Mouse (Mus musculus) olfactory bulb, adult 2 months (tissue): ENCODE data around the gene Arhgef2. TPM values are rescaled to one million over a fixed set of nuclear protein-coding genes. Genes with fewer than 3 reads are reported as not detected.
A peak's percentile ranks its signal among the peaks of the same experiment; 100 is the strongest.

ENCODE experiments used
- H3K27ac ChIP-seq: fragments of 200-500 bp; 2 replicates; pipeline ENCODE4 v1.5.1; 2012; ENCODE audit warnings: low read depth, low read length; ENCODE audit not compliant: insufficient read depth
- H3K4me1 ChIP-seq: fragments of 200-500 bp; 2 replicates; pipeline ENCODE4 v1.6.1; 2012; ENCODE audit warnings: low read length; ENCODE audit not compliant: control insufficient read depth, insufficient read depth
- H3K4me3 ChIP-seq: fragments of 200-500 bp; 2 replicates; pipeline ENCODE4 v1.5.1; 2012; ENCODE audit warnings: mild to moderate bottlenecking, low read depth, low read length, moderate library complexity; ENCODE audit not compliant: insufficient read depth
- CTCF ChIP-seq: fragments of 200-500 bp; IDR thresholded peaks from 2 replicates; pipeline ENCODE4 v1.5.1; 2012; ENCODE audit warnings: low read depth, mild to moderate bottlenecking, low read length, moderate library complexity; ENCODE audit not compliant: insufficient read depth
- POLR2A ChIP-seq: fragments of 200-500 bp; IDR thresholded peaks from 2 replicates; pipeline ENCODE4 v1.6.1; 2012; ENCODE audit warnings: mild to moderate bottlenecking, low read depth, low read length, moderate library complexity; ENCODE audit not compliant: insufficient read depth
- WGBS: fragments of 180-500 bp; shearing (Covaris S2); methylation state at CpG from one replicate; pipeline ENCODE4 v1.1.7; 2018; 5-methylcytosine and 5-hydroxymethylcytosine counted together
- polyA plus RNA-seq: library from polyadenylated mRNA; stranded (reverse); fragments of >200 nt; gene quantifications from 2 replicates; pipeline ENCODE4 v1.2.4, GENCODE M21; 2012; ENCODE audit warnings: low replicate concordance; ENCODE audit not compliant: missing spikeins, insufficient read depth, insufficient read length

The Arhgef2 gene
- polyA plus RNA-seq, 1 experiment: not detected

DNA sequence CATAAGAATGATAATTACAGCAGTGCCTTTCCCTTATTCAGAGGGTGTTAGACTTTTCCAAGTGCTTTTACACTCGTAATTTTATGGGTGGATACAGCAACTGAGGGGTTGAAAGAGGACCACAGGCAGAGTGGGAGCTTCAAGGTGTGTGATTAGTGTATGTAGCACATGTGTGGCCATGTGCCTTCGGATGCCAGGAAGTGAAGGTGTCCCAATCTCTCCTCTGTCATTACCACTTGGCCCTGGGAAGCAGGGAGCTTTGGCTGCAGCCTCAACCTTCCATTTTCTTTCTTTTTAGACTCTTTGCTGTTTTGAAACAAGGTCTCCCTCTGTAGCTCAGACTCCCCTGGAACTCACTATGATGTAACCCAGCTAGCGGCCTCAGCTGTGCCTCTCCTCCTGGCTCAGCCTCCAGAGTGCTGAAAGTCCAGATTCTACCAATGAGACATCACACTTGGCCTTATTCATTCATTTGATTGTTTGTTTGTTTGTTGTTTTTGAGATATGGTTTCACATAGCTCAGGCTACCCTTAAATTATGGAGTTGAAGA lies 11.3 kb downstream of the Arhgef2 start:
- no peak for TF ChIP-seq POLR2A
- TF ChIP-seq CTCF: no peak

DNA sequence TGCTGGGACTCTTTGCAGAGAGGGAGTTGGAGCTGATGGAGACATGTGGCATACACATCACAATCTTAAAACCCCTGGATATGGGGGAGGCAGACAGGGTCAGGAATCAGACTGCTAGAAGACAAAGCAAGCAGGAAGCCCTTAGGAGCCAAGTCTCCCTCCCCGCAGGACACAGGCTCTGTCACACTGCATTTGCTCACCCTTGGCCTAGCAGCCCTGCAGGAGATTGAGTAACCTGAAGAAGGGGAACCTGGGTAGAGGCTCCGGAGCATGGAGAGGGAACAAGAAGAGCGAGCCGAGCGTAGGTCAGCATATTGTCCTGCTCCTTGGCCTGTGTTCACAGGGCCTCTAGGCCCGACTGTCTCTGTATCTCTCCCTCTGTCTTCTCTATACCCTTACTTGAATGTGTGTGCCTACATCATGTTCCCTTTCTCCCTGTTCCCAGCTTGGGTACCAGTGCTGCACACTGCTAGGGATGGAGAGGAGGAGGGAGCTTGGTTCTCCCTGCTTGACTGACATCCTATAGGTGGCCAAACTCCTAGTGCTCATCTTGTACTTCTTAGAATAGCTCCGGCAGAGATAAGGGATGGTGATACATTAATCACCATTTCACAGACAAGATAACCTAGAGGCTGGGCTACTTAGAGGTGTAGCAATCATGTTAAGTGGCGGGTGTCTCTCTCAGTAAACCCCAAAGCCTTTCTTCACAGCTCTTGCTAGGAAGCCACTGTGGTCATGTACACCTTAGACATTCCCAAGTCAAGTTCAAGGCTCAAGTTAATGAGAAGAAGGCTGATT lies 12.5 kb downstream of the Arhgef2 start:
- Histone ChIP-seq H3K4me3 (no peak overlapping the region), H3K4me1 (peaks cover 34% of the 10 kb centered on the region), H3K27ac (no peak overlapping the region)
- TF ChIP-seq CTCF: no peak
- TF ChIP-seq POLR2A: no peak
- WGBS: 84% methylated on average over 8 of the region's 8 CpGs

More for the DNA sequence above, 11.3 kb downstream of the Arhgef2 start:
- H3K4me1 ChIP-seq: peaks cover 34% of the 10 kb centered on the region
- WGBS: 57% methylated on average over 3 of the region's 3 CpGs
- no peak overlapping the region for H3K4me3 ChIP-seq
- no peak overlapping the region for H3K27ac ChIP-seq

DNA sequence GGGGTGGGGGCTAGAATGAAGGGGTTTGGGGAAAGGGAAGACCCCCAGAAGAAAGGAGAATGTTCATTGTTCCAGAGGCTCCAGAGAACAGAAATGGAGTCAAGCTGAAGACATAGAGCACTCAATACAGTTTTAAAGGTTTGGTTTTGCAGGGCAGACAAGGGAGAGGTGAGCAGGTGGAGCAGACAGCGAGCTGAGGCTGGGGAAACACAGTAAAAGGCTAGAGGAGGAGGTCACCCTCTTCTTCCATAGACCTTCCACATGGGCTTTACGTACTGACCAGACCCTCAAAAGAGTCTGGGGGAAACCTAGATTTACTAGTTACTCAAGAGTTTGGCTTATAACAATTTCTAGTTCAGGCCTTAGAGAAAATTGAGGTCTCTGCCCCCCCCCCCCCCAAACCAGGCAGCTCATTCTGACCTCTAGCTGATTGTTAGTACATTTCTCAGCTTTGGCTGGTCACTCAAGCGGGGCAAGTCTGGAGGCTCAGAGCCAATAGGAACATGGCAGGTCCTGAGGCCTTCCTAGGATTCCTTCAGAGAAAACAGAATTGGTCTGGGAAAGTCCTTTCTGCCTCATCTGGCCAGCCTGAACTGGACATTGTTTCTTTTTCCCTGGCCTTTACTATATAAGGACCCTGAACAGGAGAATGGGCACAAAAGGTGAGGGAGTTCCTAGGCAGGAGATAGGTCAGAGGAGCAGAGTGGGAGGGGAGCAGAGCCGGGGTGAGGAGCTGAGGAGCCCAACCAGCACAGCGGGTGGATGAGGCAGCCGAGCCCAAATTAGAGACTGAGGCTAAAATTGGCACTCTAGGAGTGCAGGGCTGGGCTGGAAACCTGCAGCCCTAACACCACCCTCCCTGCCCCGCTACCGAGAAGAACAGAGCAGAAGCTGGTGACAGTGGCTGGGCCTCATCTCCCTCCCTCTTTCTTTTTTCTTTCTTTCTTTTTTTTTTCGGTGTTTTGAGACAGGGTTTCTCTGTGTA lies 13.6 kb downstream of the Arhgef2 start:
- H3K27ac ChIP-seq: peak overlapping the region; percentile 8; the same call in 1 of the 2 replicates
- WGBS: 41% methylated on average over 9 of the region's 9 CpGs
- H3K4me3 ChIP-seq: no peak overlapping the region
- TF ChIP-seq POLR2A: no peak
- no peak for TF ChIP-seq CTCF
- H3K4me1 ChIP-seq: peaks cover 43% of the 10 kb centered on the region

DNA sequence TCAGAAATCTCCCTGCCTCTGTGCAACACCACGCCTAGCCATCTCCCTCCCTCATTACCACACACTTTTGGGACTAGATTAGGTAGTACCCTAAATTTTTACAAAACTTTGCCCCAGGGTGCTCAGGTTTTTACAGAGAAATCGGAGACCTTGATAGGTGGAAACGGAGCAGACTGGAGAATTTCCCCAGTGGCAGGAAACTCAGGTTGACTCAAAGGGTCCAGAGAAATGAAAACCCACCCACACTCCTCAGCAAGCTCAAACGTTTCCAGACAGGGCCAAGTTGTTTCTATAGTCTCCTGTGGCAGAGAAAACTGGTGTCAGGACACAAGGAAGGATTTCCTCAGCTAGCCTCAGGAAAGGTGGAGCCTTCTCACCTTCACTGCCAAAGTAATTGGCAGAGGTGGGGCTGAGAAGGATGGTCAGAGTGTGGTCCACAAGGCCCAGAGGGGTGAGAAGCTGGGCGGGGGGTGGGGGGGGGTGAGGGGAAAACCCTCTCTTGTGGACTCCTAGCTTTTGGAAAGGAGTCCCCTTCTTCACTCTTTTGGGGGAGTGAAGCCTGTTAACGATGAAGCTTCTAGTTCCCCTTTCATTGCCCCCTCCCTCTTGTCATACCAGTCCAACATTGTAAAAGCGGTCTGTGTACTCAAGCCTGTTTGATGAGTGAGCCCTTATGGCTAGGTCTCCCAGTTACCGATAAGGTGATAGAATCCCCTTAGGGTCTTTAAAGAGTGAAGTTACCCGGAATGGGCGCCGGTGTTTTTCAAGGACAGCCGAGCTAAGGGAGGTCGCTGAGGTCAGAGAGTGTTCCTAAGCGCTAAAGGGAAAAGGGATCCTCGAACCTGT lies 14.6 kb downstream of the Arhgef2 start:
- Histone ChIP-seq H3K27ac (peak overlapping the region; percentile 97), H3K4me1 (peaks cover 49% of the 10 kb centered on the region), H3K4me3 (peak overlapping the region; percentile 90)
- TF ChIP-seq CTCF (no peak), POLR2A (no peak)
- WGBS: 15% methylated on average over 15 of the region's 15 CpGs

- Histone ChIP-seq H3K4me1 (peaks cover 50% of the 10 kb centered on the region), H3K27ac (peak overlapping the region; percentile 97), H3K4me3 (peak overlapping the region; percentile 90)
- WGBS: under 1% methylated on average over 62 of the region's 64 CpGs
- TF ChIP-seq POLR2A (no peak), CTCF (no peak)
Observed at GRCm38 (mm10) chr3:88620992-88621536, 15.3 kb downstream of the Arhgef2 start.

- WGBS: under 1% methylated on average over 36 of the region's 36 CpGs
- peak overlapping the region; percentile 90 for H3K4me3 ChIP-seq
- H3K27ac ChIP-seq: peak overlapping the region; percentile 97
- TF ChIP-seq POLR2A (no peak), CTCF (no peak)
- H3K4me1 ChIP-seq: peaks cover 50% of the 10 kb centered on the region
Observed at GRCm38 (mm10) chr3:88621537-88622112, 15.9 kb downstream of the Arhgef2 start.

- TF ChIP-seq CTCF (no peak), POLR2A (no peak)
- Histone ChIP-seq H3K4me3 (peak overlapping the region; percentile 90), H3K4me1 (peaks cover 49% of the 10 kb centered on the region), H3K27ac (peak overlapping the region; percentile 97)
- WGBS: under 1% methylated on average over 24 of the region's 24 CpGs
Observed at GRCm38 (mm10) chr3:88622113-88622940, 16.6 kb downstream of the Arhgef2 start.
